Mouse (Mus musculus): ENCODE results near the gene Tmc8. TPM values are rescaled to one million over a fixed set of nuclear protein-coding genes. Genes with fewer than 3 reads are reported as not detected.
"Not testable (repeated sequence)": the region's sequence is repeated elsewhere in the genome, so short reads cannot be mapped to it uniquely, and the experiment has no call there.

Gene Tmc8
- total RNA-seq, 2 experiments from 2014 or later, result 0.62 to 0.68 TPM

DNA sequence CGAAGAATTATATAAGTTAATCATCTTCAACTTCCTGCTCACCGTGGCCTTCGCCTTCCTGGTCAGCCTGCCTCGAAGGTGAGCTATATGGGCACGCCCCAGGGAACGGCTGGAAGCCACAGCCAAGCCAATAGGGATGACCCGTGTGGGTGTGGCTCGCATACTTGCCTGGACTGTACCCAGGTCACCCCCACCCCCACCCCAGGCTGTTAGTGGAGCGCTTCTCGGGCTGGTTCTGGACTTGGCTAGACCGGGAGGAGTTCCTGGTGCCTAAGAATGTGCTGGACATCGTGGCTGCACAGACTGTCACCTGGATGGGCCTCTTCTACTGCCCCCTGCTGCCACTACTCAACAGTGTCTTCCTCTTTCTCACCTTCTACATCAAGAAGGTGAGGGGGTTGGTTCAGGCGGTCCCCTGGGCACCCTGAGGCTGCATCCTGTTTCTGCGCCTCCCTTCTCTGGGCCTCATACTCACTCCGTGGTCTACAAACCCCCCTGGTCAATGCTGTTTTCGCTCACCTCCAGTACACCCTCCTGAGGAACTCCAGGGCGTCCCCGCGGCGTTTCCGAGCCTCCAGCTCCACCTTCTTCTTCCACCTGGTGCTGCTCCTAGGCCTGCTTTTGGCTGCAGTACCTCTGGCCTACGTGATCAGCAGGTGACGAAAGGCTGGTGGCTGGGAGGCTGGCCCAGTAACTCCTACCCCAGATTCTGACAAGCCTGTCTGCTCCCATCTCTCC, 9.0 kb downstream of the Tmc8 start:
- intact Hi-C loops (cut with DNase I), result loop anchor here (5.0 kb wide), 1 partner anchor 36 kb away; the partner anchor contains the start of genes Afmid and Tk1
- DNase-seq (ENCODE audit: low spot score in 2 of 2), result no peak

DNA sequence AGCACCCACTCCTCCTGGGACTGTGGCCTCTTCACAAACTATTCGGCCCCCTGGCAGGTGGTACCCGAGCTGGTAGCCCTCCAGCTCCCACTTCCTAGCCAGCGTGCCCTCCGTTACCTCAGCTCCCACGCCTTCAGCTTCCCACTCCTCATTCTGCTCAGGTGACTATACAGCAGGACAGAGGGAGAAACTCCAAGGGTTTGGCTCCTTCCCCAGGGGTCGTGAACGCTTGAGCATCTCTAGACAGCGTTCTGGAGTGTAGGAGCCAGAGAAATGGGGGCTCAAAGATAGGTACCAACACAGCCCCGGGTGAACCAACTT, 9.5 kb downstream of the Tmc8 start:
- intact Hi-C loops (cut with DNase I), result loop anchor here (5.0 kb wide), 1 partner anchor 36 kb away; the partner anchor contains the start of genes Afmid and Tk1
- no peak for DNase-seq (ENCODE audit: low spot score in 2 of 2)

DNA sequence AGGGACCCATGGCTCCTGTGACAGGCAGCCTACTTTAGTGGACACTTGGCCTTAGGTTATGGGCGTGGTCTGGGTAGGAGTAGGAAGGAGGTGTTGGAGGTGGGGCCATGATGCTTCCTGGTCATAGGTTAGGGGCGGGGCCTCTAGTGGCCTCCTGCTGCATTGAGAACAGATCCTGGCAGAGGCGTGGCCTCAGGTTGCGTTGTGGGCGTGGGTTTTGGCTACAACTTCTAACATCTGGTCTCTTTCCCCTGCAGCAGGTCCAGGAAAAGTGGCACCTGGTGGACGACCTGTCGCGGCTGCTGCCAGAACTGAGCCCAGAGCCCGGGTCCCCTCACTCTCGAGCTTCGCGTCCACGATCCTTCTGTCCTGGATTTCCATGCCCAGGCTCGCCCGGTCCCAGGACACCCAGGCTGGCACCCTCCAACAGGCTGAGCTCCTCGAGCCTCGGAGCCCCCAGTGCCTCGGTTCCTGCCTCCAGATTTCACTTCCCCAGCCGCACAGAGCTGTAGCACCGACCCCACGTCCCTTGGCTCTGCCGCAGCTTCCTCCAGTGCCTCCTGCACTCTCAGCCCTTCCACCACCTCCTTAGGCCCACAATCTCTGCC, 10.5 kb downstream of the Tmc8 start:
- intact Hi-C loops (cut with DNase I), result loop anchor here (5.0 kb wide), 1 partner anchor 35 kb away; the partner anchor contains the start of genes Afmid and Tk1
- DNase-seq (ENCODE audit: low spot score in 2 of 2), result no peak

DNA sequence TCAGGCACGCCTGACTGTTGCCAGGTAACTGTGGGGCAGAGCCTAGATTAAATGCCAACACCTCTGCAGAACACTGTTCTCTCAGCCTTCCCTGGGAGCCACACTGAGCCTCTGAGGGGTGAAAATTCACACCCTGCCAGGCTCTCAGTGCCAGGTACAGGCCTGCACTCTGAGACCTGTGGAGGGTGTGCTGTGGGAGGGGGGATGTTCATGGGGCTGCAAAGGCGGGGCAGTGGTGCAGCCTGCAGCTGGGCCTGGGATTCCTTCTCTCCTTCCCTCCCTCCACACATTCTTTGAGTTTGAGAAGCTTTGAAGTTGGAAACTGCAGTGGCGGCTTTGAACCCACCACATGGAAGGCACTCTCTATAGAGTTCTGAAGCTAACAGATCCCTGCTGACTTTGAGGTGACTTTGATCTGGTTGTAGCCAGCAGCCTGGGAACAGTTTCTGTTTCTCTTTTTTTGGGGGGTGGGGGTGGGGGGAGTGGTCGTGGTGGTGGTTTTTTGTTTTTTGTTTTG, 12.2 kb downstream of the Tmc8 start:
- intact Hi-C loops (cut with DNase I), result loop anchor here (5.0 kb wide), 1 partner anchor 33 kb away; the partner anchor contains the start of genes Afmid and Tk1
- DNase-seq (ENCODE audit: low spot score in 2 of 2), result no peak

DNA sequence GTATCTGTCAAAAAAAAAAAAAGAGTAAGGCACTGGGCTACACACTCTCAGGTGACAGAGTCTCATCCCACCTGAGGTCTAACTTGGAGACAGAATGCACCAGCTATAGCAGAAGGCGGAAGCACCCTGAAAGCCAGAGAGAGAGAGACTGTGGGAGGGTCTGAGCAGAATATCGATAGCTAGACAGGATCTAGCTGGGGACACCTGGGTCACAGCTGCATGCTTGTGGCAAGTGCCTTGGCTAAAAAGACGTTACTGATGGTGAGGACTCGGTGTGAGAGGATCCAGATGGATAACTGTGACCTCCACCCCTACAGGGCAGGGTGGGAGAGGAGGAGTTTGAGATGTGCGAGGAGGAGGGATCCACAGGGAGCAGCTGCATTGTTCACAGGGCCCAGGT, 15.1 kb downstream of the Tmc8 start:
- intact Hi-C loops (cut with DNase I), result no loop called here
- DNase-seq (ENCODE audit: low spot score in 2 of 2), result no peak

DNA sequence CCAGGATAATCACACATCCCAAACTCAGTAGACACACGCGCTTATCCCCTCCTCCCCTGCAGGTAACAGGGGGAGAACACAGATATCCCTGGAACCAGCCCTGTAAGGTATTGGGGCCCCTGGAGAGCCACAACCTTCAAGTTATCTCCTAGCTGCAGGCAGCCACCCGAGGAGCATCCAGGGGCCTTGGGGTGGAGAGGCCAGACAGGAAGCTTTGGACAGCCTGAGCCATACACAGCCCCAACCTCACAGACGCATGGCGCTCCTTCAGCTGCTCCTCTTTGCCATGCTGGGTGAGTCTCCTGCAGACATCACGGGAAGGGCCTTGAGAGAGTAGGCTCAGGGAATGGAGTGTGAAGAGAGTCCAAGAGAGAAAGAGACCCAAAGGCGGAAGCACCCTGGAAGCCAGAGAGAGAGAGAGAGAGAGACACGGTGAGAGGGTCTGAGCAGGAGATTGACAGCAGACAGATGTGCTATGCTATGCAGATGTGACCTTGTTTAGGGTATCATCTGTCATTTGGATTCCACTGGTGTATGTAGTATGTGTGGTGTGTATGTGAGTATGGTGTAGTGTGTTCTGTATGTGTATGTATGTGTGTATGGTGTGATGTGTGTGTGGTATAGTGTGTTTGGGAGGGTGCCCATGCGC, 15.8 kb downstream of the Tmc8 start, which contains the start of gene 6030468B19Rik:
6030468B19Rik (plus strand) TSS at position 150 of the 649 bp plus-strand sequence.
- no peak for DNase-seq (ENCODE audit: low spot score in 2 of 2)
- intact Hi-C loops (cut with DNase I), result no loop called here

DNA sequence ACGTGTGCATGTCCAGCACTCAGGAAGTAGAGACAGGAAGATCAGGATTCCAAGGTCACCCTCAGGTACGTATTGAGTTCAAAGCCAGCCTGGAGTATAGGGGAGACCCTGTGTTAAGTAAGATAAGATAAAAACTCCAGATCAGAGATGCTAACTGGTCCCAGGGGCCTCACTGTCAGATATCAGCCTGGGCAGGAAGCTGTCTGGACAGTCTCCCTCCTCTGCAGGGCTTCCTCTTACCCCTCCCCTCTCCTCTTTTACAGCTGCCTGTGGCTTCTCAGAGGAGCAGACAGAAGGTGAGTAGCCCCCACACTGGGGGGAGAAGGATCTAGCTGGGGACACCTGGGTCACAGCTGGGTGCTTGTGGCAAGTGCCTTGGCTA, 16.3 kb downstream of the Tmc8 start:
- no peak for DNase-seq (ENCODE audit: low spot score in 2 of 2)
- intact Hi-C loops (cut with DNase I), result no loop called here

DNA sequence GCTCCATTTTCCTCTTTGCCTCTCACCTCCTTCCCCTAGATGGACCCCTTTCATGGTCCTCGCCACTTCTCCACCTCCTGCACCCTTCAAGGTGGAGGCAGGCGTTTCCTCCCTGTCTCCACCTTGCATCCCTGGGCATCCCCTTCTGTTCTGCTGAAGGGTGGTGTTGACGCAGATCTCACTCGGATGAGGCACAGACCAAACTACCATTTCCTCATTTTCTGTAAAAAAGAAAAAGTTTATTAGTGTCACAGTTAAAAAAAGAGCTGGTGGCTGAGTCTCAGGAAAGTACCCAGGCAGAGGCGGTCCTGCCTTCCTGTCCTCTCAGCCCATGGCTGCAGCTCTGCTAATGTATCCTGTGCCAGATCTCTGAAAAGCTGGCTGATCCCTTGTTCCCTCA, 17.3 kb downstream of the Tmc8 start:
- intact Hi-C loops (cut with DNase I), result no loop called here

DNA sequence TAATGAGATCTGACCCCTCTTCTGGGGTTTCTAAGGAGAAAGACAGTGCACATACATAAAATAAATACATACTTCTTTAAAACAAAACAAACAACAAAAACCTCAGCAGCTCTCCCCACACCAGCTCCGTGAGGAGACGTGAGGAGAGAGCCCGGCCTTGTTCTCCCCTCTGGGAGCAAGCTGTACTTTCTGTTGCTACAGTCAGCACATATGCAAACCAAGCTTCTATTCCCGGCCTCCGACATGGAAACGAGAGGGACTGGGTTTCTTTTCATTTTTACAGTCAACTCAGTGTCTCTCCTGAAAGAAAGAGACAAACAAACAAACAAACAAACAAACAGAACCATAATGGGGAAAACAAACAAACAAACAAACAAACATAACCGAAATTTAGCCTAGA, 18.2 kb downstream of the Tmc8 start:
- intact Hi-C loops (cut with DNase I), result no loop called here
- no peak for DNase-seq (ENCODE audit: low spot score in 2 of 2)

More for the DNA sequence above, 17.3 kb downstream of the Tmc8 start:
- DNase-seq (ENCODE audit: low spot score in 2 of 2), result no peak

DNA sequence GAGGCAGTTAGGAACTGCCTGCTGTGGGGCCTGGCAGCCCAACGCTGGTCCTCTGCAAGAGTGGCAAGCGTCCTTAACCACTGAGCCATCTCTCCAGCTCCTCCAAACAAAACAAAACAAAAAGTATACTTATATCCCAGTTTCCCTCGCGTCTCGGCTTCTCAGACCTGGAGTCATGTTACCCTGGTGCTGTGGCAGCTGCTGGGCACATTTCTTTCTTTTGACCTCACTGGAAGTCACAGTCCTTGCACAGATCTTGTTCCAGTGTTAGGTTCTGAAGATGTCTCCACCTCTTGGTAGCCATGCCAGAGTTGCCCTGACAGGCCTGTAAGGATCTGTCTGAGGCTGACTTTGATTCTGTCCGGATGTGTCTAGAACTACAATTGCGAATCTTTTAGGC, 19.8 kb downstream of the Tmc8 start:
- intact Hi-C loops (cut with DNase I), result no loop called here
- DNase-seq (ENCODE audit: low spot score in 2 of 2), result no peak

DNA sequence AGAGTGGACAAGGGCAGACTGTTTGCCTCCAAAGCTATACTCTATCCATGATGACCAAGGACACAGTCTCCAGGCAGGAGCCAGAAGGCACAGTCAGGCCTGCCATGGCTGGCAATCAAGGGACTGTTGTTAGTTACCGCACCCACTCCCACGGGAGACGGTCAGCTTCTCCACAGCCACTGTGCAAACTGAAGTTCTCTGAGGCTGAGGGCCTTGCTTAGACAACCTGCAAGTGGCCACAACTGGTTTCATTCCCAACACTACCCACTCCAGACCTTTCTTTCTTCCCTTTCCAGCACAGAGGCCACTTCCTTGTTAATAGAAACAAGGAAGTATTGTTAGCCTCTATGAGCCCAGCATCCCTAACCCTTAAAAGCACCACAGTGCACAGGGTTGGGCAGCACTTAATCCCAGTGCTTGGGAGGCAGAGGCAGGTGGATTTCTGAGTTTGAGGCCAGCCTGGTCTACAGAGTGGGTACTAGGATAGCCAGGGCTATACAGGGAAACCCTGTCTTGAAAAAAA, 21.4 kb downstream of the Tmc8 start:
- intact Hi-C loops (cut with DNase I), result no loop called here

DNA sequence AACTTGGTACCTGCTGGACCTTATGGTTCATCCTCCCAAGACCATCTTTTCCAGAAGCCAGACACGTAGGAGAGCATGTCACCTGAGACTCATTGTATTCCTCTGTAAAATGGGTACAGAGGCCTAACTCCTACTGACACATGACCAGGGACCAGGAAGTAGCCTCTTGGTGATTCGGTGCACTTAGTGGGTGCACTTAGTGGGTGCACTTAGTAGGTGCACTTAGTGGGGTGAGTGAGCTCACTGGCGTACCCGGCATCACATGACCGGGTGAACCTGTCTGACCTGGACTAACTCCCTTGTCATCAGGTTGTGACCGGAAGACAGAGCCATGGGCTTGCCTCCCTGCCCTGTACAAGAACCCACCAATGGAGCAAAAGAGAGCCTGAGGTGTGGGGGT, 24.9 kb downstream of the Tmc8 start:
- intact Hi-C loops (cut with DNase I), result no loop called here
- DNase-seq (ENCODE audit: low spot score in 2 of 2), result no peak

More for the DNA sequence above, 21.4 kb downstream of the Tmc8 start:
- no peak for DNase-seq (ENCODE audit: low spot score in 2 of 2)

DNA sequence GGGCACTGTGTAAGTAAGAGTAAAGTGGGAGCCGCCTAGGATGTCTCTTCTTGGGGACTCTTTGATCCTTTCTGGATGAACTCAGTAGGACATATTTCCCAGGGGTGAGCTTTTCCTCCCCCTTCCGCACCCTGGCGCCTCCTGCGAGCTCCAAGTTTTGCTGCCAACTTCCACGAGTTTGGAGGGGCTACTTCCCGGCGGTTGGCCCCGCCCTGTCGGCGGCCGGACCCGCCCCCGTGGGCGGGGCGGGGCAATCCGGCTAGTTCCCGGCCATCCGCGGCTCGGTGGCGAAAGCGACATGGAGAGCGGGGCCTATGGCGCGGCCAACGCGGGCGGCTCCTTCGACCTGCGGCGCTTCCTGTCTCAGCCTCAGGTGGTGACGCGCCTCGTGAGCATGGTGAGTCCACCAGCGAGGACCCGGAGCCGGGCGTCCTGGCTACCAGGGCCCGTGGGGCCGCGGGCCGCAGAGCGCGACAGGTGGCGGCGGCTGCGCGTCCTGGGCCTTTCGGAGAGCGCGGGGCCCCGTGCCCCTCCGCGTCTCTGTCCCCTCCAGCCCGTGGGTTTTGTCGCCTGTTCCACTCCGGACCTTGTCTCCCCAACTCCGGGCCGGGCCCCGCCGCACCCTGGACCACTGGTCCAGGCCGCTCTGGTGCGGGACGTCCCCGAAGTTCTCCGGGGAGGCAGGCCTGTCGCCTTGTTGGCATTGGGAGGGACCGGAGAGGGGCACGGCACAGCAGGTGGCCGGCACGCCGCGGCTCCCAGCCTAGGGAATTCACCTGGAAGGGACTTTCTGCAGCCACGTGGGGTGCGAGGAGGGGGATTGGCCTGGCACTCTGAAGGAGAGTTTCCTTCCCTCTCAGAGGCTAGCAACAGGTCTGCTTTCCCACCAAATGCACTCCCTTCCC, 27.8 kb downstream of the Tmc8 start, which contains the start of the genes Gm20708 and Syngr2:
Gm20708 (plus strand) TSS at position 262 of the 905 bp plus-strand sequence.
Syngr2 (plus strand) TSS at position 262 of the 905 bp plus-strand sequence.
- intact Hi-C loops (cut with DNase I), result no loop called here
- peak in 1 of 2 experiments; percentile 35 for DNase-seq (ENCODE audit: low spot score in 2 of 2)

DNA sequence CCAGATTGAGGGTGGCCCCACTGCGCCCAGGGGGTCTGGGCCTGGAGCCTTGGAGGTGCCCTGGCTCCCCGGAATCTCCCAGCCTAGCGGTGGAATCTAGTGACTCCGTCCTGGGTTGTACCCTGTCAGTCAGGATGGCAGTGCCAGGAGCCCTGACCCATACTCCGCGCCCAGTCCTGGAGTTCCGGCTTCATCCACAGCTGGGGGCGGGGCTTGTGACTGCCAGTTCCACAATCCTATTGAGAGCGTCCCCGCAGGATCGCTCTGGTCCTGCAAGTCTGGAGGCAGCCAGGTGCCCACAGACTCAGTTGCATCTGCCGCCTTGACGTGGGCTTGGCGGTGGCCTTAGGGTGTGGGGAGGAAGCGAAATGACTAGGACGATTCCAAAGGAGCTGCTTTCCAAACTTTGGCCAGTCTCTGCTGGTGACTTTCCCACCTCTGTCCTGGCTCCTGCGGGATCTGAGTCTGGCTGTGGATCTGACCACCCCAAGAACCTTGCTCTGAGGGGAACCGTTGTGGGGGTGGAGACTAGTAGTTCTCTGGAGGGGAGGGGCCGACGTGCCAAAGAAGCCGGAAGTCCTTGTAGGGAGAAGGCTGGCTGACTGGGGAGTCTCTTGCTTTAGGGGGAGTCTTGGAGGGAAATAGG, 28.6 kb downstream of the Tmc8 start:
- intact Hi-C loops (cut with DNase I), result no loop called here
- peak; percentile 38 to 54 for DNase-seq (ENCODE audit: low spot score in 2 of 2)

DNA sequence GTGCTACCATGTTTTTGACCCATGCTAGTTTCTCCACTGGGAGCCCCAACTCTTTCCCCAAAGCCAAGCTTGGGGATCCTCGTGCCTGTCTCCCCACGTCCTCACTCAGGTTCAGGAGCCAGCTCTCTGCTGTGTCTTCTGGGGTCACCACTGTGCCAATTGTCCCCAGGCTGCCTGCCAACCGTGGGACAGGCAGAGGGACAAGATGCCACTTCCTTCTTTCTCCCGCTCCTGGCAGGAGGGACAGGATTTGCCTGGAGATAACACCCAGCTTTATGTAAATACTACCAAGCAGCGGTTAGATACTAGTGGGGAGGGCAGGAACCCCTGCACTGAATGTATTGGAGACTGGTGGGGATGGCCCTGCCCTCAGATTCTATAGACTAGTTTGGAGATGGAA, 32.0 kb downstream of the Tmc8 start:
- DNase-seq (ENCODE audit: low spot score in 2 of 2), result no peak

DNA sequence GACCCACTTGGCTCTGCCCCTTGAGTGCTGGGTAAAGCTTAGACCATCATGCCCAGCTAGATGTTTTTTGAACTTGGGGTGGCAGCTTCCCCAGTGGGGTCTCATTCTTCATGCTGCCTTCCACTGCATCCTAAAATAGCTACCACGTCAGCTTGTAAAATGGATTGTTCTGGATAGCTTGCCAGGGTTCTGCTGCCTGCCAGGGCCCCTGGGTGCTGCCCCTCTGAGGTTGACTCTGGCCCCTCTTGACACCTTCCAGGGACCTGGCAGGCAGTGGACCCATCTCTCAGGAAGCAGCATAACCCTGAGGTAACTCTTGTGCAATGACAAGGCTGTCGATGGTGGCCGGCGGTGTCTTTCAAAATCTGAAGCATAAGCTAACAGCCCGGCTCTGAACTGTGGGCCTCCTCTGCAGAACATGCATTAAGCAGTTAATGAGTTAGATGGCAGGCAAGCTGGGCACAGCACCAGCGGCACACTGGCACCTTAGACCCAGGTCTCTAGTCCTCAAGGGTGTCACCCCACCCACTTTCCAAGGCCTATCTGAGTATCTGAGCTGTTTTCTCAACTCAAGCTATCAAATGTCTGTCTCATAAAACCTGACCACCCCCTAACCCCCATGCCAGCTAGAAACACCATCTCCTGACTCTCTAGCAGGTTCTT, 33.0 kb downstream of the Tmc8 start:
- intact Hi-C loops (cut with DNase I), result no loop called here
- no peak for DNase-seq (ENCODE audit: low spot score in 2 of 2)

More for the DNA sequence above, 32.0 kb downstream of the Tmc8 start:
- intact Hi-C loops (cut with DNase I), result no loop called here

DNA sequence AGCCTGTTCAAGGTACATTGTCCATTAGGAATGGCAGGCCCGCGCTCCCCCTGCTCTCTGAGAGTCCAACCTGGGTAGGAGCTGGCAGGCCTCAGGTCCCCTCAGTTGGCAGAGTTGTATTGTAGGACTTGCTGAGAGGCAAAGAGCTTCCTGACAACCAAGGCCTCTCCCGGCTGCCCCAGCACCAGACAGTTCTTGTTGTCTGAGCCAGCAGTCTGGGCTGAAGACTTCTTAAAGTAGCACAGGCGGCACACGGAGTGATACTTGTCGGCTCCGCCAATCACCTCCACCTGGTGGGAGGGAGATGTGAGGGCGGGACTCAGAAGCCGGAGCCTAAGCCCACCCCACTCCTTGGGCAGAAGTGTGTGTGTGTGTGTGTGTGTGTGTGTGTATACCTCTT, 34.0 kb downstream of the Tmc8 start:
- intact Hi-C loops (cut with DNase I); DNase-seq (ENCODE audit: low spot score in 2 of 2): not testable (repeated sequence)

DNA sequence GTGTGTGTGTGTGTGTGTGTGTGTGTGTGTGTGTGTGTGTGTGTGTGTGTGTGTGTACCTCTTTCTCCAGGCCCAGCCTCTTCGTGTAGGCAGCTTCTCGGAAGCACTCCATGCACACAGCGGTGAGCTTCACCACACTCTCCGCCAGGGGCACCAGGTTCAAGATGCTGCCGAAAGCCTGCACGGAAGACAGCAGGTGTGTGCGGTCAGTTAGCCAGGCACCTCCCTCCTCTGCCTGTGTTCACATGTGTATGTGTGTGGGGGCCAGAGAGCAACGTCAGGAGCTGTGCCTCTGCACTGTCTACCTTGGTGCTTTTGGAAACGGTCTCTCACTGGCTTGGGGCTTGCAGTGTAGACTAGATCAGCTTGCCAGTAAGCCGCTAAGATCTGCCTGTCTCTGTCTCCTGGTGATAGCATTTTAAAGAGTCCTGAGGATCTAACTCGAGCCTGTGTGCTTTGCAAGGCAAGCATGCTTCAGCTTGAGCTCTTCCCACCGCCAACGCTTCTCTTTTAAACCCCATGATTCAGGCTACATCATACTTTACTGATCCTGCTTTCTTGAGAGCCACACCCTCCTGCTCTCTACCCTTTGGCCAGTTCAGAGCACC, 34.6 kb downstream of the Tmc8 start:
- DNase-seq (ENCODE audit: low spot score in 2 of 2), result no peak
- intact Hi-C loops (cut with DNase I), result no loop called here

All from left cerebral cortex, postnatal 36 days (tissue).